Mouse (Mus musculus) ES-Bruce4 (cell line): ENCODE measurements around the gene Dagla.

Experiments used
- CTCF ChIP-seq: IDR thresholded peaks from one replicate; pipeline ENCODE4 v1.8.1; 2011; ENCODE audit warnings: low read depth, low read length
- POLR2A ChIP-seq: IDR thresholded peaks from one replicate; pipeline ENCODE4 v1.8.1; 2011; ENCODE audit warnings: low read length; ENCODE audit not compliant: insufficient read depth

DNA sequence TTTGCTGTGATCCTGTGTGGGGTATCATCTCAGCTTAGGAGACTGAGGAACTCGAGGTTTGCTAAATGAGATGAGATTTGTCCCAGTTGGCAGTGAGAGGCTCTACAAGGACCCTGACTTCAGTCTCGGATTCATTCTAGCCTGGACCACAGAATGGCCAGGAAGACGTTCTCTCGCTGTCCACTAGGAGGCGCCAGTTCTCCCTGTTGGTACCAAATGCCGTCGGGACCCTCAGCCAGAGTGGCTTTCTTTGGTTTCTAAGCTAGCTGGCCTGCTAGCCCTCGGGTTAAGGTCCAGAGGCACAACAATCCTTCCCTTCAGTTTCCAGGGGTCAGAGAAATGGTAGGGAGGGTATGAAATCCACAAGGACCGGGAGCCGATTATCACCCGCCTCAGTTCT, 36.5 kb upstream of the Dagla start:
- peak; percentile 94 for TF ChIP-seq CTCF
- TF ChIP-seq POLR2A, result no peak
